Mouse (Mus musculus): ENCODE measurements around the gene Ost4. TPM values are rescaled to one million over a fixed set of nuclear protein-coding genes. Genes with fewer than 3 reads are reported as not detected.

Ost4 gene
- total RNA-seq (2014; rRNA removed; ENCODE audit: low replicate concordance) (201 and 280 TPM in 2 replicates), polyA plus RNA-seq (2015; fragmentation: Nextera tagmentation; extraction: Ambion mirVana) (334 and 356 TPM in 2 replicates)

GRCm38 (mm10) chr5:30907413-30908059 lies at the start of gene Ost4:
Ost4 (minus strand) TSS chr5:30907788.
- peak; percentile 93 for ATAC-seq (ENCODE audit: insufficient read depth, low read depth)
- Histone ChIP-seq H3K4me2 (ENCODE audit: low read depth, low read length) (peak within 1 kb of the TSS; percentile 95), H3K4me1 (ENCODE audit: control insufficient read depth, insufficient read depth) (peaks cover 30% of the 10 kb centered on the region), H3K9me3 (replicated peaks; ENCODE audit: control insufficient read depth, low read length) (no peaks in the 10 kb centered on the region), H3K4me3 (ENCODE audit: low read depth, low read length) (peak within 1 kb of the TSS; percentile 88), H3K27me3 (ENCODE audit: control insufficient read depth, insufficient read depth, low read length) (no peaks in the 10 kb centered on the region), H3K27ac (ENCODE audit: low read depth) (peak within 1 kb of the TSS; percentile 92), H3K36me3 (replicated peaks; ENCODE audit: control insufficient read depth, insufficient read depth, low read length) (peaks cover 24% of the 10 kb centered on the region), H3K9ac (replicated peaks; ENCODE audit: low read depth, low read length) (peak within 1 kb of the TSS; percentile 76)
- DNase-seq (ENCODE audit: low spot score), result peak; percentile 96
- TF ChIP-seq EP300 (IDR thresholded peaks at IDR 0.05; ENCODE audit: low read depth) (peak; percentile 71; the same call in 1 of the 2 replicates), CTCF (IDR thresholded peaks at IDR 0.05; ENCODE audit: low read depth) (no peak)
- WGBS, result under 1% methylated on average over 58 of the region's 58 CpGs

GRCm38 (mm10) chr5:30955751-30956150 lies 48.2 kb upstream of the Ost4 start:
- Histone ChIP-seq H3K27me3 (ENCODE audit: control insufficient read depth, insufficient read depth, low read length) (no peaks in the 10 kb centered on the region), H3K4me1 (ENCODE audit: control insufficient read depth, insufficient read depth) (peaks cover 20% of the 10 kb centered on the region), H3K4me3 (ENCODE audit: low read depth, low read length) (no peak overlapping the region), H3K9me3 (replicated peaks; ENCODE audit: control insufficient read depth, low read length) (no peaks in the 10 kb centered on the region), H3K9ac (replicated peaks; ENCODE audit: low read depth, low read length) (no peak overlapping the region), H3K27ac (ENCODE audit: low read depth) (no peak overlapping the region), H3K4me2 (ENCODE audit: low read depth, low read length) (no peak overlapping the region), H3K36me3 (replicated peaks; ENCODE audit: control insufficient read depth, insufficient read depth, low read length) (peaks cover 52% of the 10 kb centered on the region)
- no peak for DNase-seq (ENCODE audit: low spot score)
- 90% methylated on average over 6 of the region's 6 CpGs for WGBS
- no peak for TF ChIP-seq EP300 (IDR thresholded peaks at IDR 0.05; ENCODE audit: low read depth)
- no peak for ATAC-seq (ENCODE audit: insufficient read depth, low read depth)

- H3K27me3 ChIP-seq (ENCODE audit: control insufficient read depth, insufficient read depth, low read length), result no peaks in the 10 kb centered on the region
- H3K4me3 ChIP-seq (ENCODE audit: low read depth, low read length), result no peak overlapping the region
- TF ChIP-seq CTCF (IDR thresholded peaks at IDR 0.05; ENCODE audit: low read depth) (no peak), EP300 (IDR thresholded peaks at IDR 0.05; ENCODE audit: low read depth) (no peak)
- H3K9me3 ChIP-seq (replicated peaks; ENCODE audit: control insufficient read depth, low read length), result no peaks in the 10 kb centered on the region
- DNase-seq (ENCODE audit: low spot score), result no peak
- no peak overlapping the region for H3K4me2 ChIP-seq (ENCODE audit: low read depth, low read length)
- H3K4me1 ChIP-seq (ENCODE audit: control insufficient read depth, insufficient read depth), result peaks cover 26% of the 10 kb centered on the region
- no peak overlapping the region for H3K9ac ChIP-seq (replicated peaks; ENCODE audit: low read depth, low read length)
- ATAC-seq (ENCODE audit: insufficient read depth, low read depth), result no peak
- peaks cover 52% of the 10 kb centered on the region for H3K36me3 ChIP-seq (replicated peaks; ENCODE audit: control insufficient read depth, insufficient read depth, low read length)
- WGBS, result 93% methylated on average over 9 of the region's 9 CpGs
- H3K27ac ChIP-seq (ENCODE audit: low read depth), result no peak overlapping the region
Measured at GRCm38 (mm10) chr5:30954556-30954955, 47.0 kb upstream of the Ost4 start.

GRCm38 (mm10) chr5:30954065-30954464 lies 46.5 kb upstream of the Ost4 start:
- H3K9ac ChIP-seq (replicated peaks; ENCODE audit: low read depth, low read length), result no peak overlapping the region
- no peak overlapping the region for H3K4me3 ChIP-seq (ENCODE audit: low read depth, low read length)
- no peak overlapping the region for H3K27ac ChIP-seq (ENCODE audit: low read depth)
- peaks cover 52% of the 10 kb centered on the region for H3K36me3 ChIP-seq (replicated peaks; ENCODE audit: control insufficient read depth, insufficient read depth, low read length)
- ATAC-seq (ENCODE audit: insufficient read depth, low read depth) (no peak), DNase-seq (ENCODE audit: low spot score) (no peak)
- H3K4me2 ChIP-seq (ENCODE audit: low read depth, low read length), result no peak overlapping the region
- H3K9me3 ChIP-seq (replicated peaks; ENCODE audit: control insufficient read depth, low read length), result no peaks in the 10 kb centered on the region
- TF ChIP-seq CTCF (IDR thresholded peaks at IDR 0.05; ENCODE audit: low read depth) (no peak), EP300 (IDR thresholded peaks at IDR 0.05; ENCODE audit: low read depth) (no peak)
- peaks cover 22% of the 10 kb centered on the region for H3K4me1 ChIP-seq (ENCODE audit: control insufficient read depth, insufficient read depth)
- WGBS, result 92% methylated on average over 6 of the region's 6 CpGs
- no peaks in the 10 kb centered on the region for H3K27me3 ChIP-seq (ENCODE audit: control insufficient read depth, insufficient read depth, low read length)

GRCm38 (mm10) chr5:30952551-30952950 lies 45.0 kb upstream of the Ost4 start:
- DNase-seq (ENCODE audit: low spot score) (no peak), ATAC-seq (ENCODE audit: insufficient read depth, low read depth) (no peak)
- H3K36me3 ChIP-seq (replicated peaks; ENCODE audit: control insufficient read depth, insufficient read depth, low read length), result peaks cover 44% of the 10 kb centered on the region
- no peak overlapping the region for H3K27ac ChIP-seq (ENCODE audit: low read depth)
- TF ChIP-seq EP300 (IDR thresholded peaks at IDR 0.05; ENCODE audit: low read depth), result no peak
- TF ChIP-seq CTCF (IDR thresholded peaks at IDR 0.05; ENCODE audit: low read depth), result no peak
- no peaks in the 10 kb centered on the region for H3K9me3 ChIP-seq (replicated peaks; ENCODE audit: control insufficient read depth, low read length)
- H3K4me2 ChIP-seq (ENCODE audit: low read depth, low read length), result no peak overlapping the region
- H3K4me3 ChIP-seq (ENCODE audit: low read depth, low read length), result no peak overlapping the region
- H3K4me1 ChIP-seq (ENCODE audit: control insufficient read depth, insufficient read depth), result peaks cover 11% of the 10 kb centered on the region
- no peaks in the 10 kb centered on the region for H3K27me3 ChIP-seq (ENCODE audit: control insufficient read depth, insufficient read depth, low read length)
- H3K9ac ChIP-seq (replicated peaks; ENCODE audit: low read depth, low read length), result no peak overlapping the region
- 73% methylated on average over 5 of the region's 5 CpGs for WGBS

- no peaks in the 10 kb centered on the region for H3K9me3 ChIP-seq (replicated peaks; ENCODE audit: control insufficient read depth, low read length)
- no peak overlapping the region for H3K9ac ChIP-seq (replicated peaks; ENCODE audit: low read depth, low read length)
- H3K4me3 ChIP-seq (ENCODE audit: low read depth, low read length), result no peak overlapping the region
- TF ChIP-seq CTCF (IDR thresholded peaks at IDR 0.05; ENCODE audit: low read depth), result no peak
- DNase-seq (ENCODE audit: low spot score), result no peak
- H3K27ac ChIP-seq (ENCODE audit: low read depth), result no peak overlapping the region
- peaks cover 10% of the 10 kb centered on the region for H3K4me1 ChIP-seq (ENCODE audit: control insufficient read depth, insufficient read depth)
- no peak overlapping the region for H3K4me2 ChIP-seq (ENCODE audit: low read depth, low read length)
- peaks cover 42% of the 10 kb centered on the region for H3K36me3 ChIP-seq (replicated peaks; ENCODE audit: control insufficient read depth, insufficient read depth, low read length)
- no peak for ATAC-seq (ENCODE audit: insufficient read depth, low read depth)
- 75% methylated on average over 6 of the region's 6 CpGs for WGBS
- no peaks in the 10 kb centered on the region for H3K27me3 ChIP-seq (ENCODE audit: control insufficient read depth, insufficient read depth, low read length)
Measured at GRCm38 (mm10) chr5:30951706-30952105, 44.1 kb upstream of the Ost4 start.

All from heart, postnatal 0 days (tissue).